Mouse (Mus musculus) megakaryocyte progenitor cell, adult 5-6 weeks (primary cell): ENCODE measurements around the gene Ngfr. TPM values are rescaled to one million over a fixed set of nuclear protein-coding genes. Genes with fewer than 3 reads are reported as not detected.

ENCODE experiments used
- ATAC-seq: replicated peaks from 2 replicates; pipeline ENCODE4 v1.8.0; 2016; ENCODE audit warnings: mild to moderate bottlenecking, moderate TSS enrichment, inconsistent platforms; ENCODE audit not compliant: poor library complexity
- total RNA-seq, 2 experiments: library from RNA; stranded (forward) in 1 of 2; stranded (reverse) in 1 of 2; fragments of 157-497, 149-512 nt in 1 of 2; fragments of 200-1000 nt in 1 of 2; gene quantifications; 2 replicates each; pipeline versions ENCODE4 v1.2.3 to v1.2.4; 2015 to 2017

Ngfr gene
- total RNA-seq, 2 experiments from 2014 or later = not detected

- ATAC-seq = peak; percentile 82
These were observed 66.0 kb downstream of the Ngfr start for GRCm38 (mm10) chr11:95521563-95521962.

GRCm38 (mm10) chr11:95520456-95521072 lies 67.0 kb downstream of the Ngfr start:
- ATAC-seq = peak; percentile 98

- ATAC-seq = no peak
These were observed 67.5 kb downstream of the Ngfr start for GRCm38 (mm10) chr11:95519996-95520395.

GRCm38 (mm10) chr11:95519299-95519698 lies 68.2 kb downstream of the Ngfr start:
- ATAC-seq = no peak

Other genes with a start within 250 kb of the Ngfr start
- 82.6 and 88.6 TPM in 2 replicates for gene Slc35b1, start 203.0 kb downstream of the Ngfr start, total RNA-seq (2015)
- 61.2 and 85.6 TPM in 2 replicates for gene Slc35b1, start 203.0 kb downstream of the Ngfr start, total RNA-seq (2017)
- gene Spop, start 173.7 kb downstream of the Ngfr start, total RNA-seq (2015) = 88.9 and 102 TPM in 2 replicates
- 60.2 and 63.3 TPM in 2 replicates for gene Spop, start 173.7 kb downstream of the Ngfr start, total RNA-seq (2017)
- not detected in 2 replicates for gene Nxph3, start 73.2 kb downstream of the Ngfr start, total RNA-seq (2015)
- gene Nxph3, start 73.2 kb downstream of the Ngfr start, total RNA-seq (2017) = not detected in 2 replicates
- 82.1 and 87.0 TPM in 2 replicates for gene Phb, start 79.2 kb upstream of the Ngfr start, total RNA-seq (2015)
- 119 and 128 TPM in 2 replicates for gene Phb, start 79.2 kb upstream of the Ngfr start, total RNA-seq (2017)
- 30.1 and 37.2 TPM in 2 replicates for gene Zfp652, start 124.9 kb upstream of the Ngfr start, total RNA-seq (2015)
- gene Zfp652, start 124.9 kb upstream of the Ngfr start, total RNA-seq (2017) = 20.9 and 29.1 TPM in 2 replicates
- gene B130006D01Rik, start 135.9 kb upstream of the Ngfr start, total RNA-seq (2015) = 2.1 and 2.5 TPM in 2 replicates
- 1.2 and 1.9 TPM in 2 replicates for gene B130006D01Rik, start 135.9 kb upstream of the Ngfr start, total RNA-seq (2017)
- 0.47 and 1.3 TPM in 2 replicates for gene Phospho1, start 236.8 kb upstream of the Ngfr start, total RNA-seq (2015)
- 0.62 TPM in 1 of 2 replicates, not detected in the other for gene Phospho1, start 236.8 kb upstream of the Ngfr start, total RNA-seq (2017)
- gene Gngt2, start 249.5 kb upstream of the Ngfr start, total RNA-seq (2015) = 4.3 and 9.3 TPM in 2 replicates
- gene Gngt2, start 249.5 kb upstream of the Ngfr start, total RNA-seq (2017) = 4.0 TPM in 2 replicates